Mouse (Mus musculus) heart, embryonic 15.5 days (tissue): ENCODE data around the gene Wnt3a. TPM values are rescaled to one million over a fixed set of nuclear protein-coding genes. Genes with fewer than 3 reads are reported as not detected.

ENCODE experiments used
- microRNA-seq: library from miRNA; unstranded; fragments of <30 nt; microRNA quantifications from one replicate; pipeline ENCODE4, GENCODE M21; 2016
- polyA plus RNA-seq: library from polyadenylated mRNA; unstranded; fragments of >200 nt; fragmentation: Nextera tagmentation; extraction: Ambion mirVana; gene quantifications from 2 replicates; pipeline ENCODE4 v1.2.1, GENCODE M21; 2015

Gene Wnt3a
- polyA plus RNA-seq, 1 experiment from 2014 or later = not detected

Small RNAs within 50 kb of the gene (microRNA-seq; reads per million reads assigned to microRNA genes)
- gene Gm24756 = not detected

Other genes with a start within 250 kb of the Wnt3a start
- 64.8 and 65.2 TPM in 2 replicates for gene Obscn, start 154.3 kb downstream of the Wnt3a start, polyA plus RNA-seq
- gene Iba57, start 127.0 kb downstream of the Wnt3a start, polyA plus RNA-seq = 7.3 and 8.5 TPM in 2 replicates
- gene Gjc2, start 107.5 kb downstream of the Wnt3a start, polyA plus RNA-seq = 0.77 TPM in 2 replicates
- 109 and 125 TPM in 2 replicates for gene Guk1, start 98.5 kb downstream of the Wnt3a start, polyA plus RNA-seq
- 99.8 and 114 TPM in 2 replicates for gene Mrpl55, start 88.3 kb downstream of the Wnt3a start, polyA plus RNA-seq
- 17.7 and 18.4 TPM in 2 replicates for gene 2310033P09Rik, start 82.4 kb downstream of the Wnt3a start, polyA plus RNA-seq
- gene Arf1, start 62.5 kb downstream of the Wnt3a start, polyA plus RNA-seq = 528 and 586 TPM in 2 replicates
- gene Wnt9a, start 16.2 kb upstream of the Wnt3a start, polyA plus RNA-seq = 2.3 and 4.2 TPM in 2 replicates
- not detected in 2 replicates for gene Prss38, start 84.9 kb upstream of the Wnt3a start, polyA plus RNA-seq
- 8.8 and 11.4 TPM in 2 replicates for gene Jmjd4, start 159.3 kb upstream of the Wnt3a start, polyA plus RNA-seq
- gene Snap47, start 160.4 kb upstream of the Wnt3a start, polyA plus RNA-seq = 81.0 and 88.9 TPM in 2 replicates
- 5.9 and 6.9 TPM in 2 replicates for gene Zfp867, start 181.7 kb upstream of the Wnt3a start, polyA plus RNA-seq
- gene Zkscan17, start 236.0 kb upstream of the Wnt3a start, polyA plus RNA-seq = 11.6 and 15.9 TPM in 2 replicates